Mouse (Mus musculus) liver, embryonic 14.5 days (tissue): ENCODE results near the gene Bclaf1.

Experiments used
- CTCF ChIP-seq: IDR thresholded peaks from 2 replicates; pipeline ENCODE4 v1.5.1; 2016; ENCODE audit warnings: antibody characterized with exemption, low read depth, control low read depth
- EP300 ChIP-seq: IDR thresholded peaks from 2 replicates; pipeline ENCODE4 v1.6.1; 2016; ENCODE audit warnings: antibody characterized with exemption, low read depth

DNA sequence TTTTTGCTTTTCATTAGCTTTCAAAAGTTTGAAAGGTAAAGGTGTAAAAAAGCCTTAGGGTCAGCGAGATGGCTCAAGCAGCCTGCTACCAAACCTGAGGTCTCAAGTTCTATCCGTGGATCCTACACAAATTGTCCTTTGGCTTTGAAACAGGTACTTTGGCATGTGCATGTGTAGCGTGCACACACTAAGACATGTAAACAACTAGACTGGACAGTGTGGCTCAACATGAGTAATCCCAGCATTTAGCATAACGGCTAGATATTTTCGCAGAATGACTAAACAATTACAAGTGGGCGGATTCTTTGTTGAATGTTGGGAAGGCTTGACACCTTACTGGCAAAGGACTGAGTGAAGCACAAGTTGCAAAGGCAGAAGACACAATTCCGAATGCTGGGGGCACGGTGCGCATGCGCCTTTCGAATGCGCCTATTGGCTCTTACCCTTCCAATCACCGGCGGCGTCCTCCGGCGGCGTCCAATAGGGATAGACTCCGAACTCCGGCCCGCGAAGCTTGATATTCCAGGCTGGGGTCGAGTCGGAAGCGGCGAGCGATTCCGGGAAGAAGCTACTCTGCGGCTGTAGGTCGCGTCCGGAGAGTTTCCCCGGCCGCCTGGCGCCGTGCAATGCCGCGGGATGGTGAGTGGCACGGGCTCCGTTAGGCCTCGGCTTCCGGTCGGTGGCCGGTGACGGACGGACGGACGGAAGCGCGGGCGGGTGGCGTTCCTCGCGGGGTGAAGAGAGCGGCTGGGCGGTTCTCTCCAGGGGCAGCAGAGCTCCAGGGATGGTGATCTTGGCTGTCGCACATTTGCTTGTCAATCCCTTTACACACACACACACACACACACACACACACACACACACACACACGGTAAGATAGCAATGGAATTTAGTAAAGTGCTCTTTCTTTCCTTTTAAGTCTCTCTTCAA, 35.3 kb downstream of the Bclaf1 start, which contains the start of gene Mtfr2:
- TF ChIP-seq CTCF: no peak
- 0 out of 2 replicates have a peak, but pooled peaks have one; percentile 8 for TF ChIP-seq EP300
